Mouse (Mus musculus) central nervous system, embryonic 11.5 days (tissue): ENCODE data around the gene Synj1. TPM values are rescaled to one million over a fixed set of nuclear protein-coding genes. Genes with fewer than 3 reads are reported as not detected.

Source experiments
- polyA plus RNA-seq: library from polyadenylated mRNA; depleted of rRNA; stranded (reverse); fragments of >200 nt; gene quantifications from 2 replicates; pipeline ENCODE4 v1.2.3, GENCODE M21; 2012; rRNA removed

Gene Synj1
- 19.1 and 26.5 TPM in 2 replicates for polyA plus RNA-seq

GRCm38 (mm10) chr16:91011021-91011683, at the start of gene Synj1:
Gene Synj1, minus strand, starts transcription at chr16:91011308.

GRCm38 (mm10) chr16:91044270-91045182, 33.4 kb upstream of the Synj1 start, which contains the start of gene Paxbp1:
Gene Paxbp1, minus strand, starts transcription at chr16:91044543.

GRCm38 (mm10) chr16:90934687-90935328, 76.3 kb downstream of the Synj1 start, which contains the start of gene Cfap298:
Gene Cfap298, minus strand, starts transcription at chr16:90935114.

Other genes with a start within 250 kb of the Synj1 start
- gene Urb1, start 200.9 kb downstream of the Synj1 start, polyA plus RNA-seq, result 8.8 and 9.1 TPM in 2 replicates
- 0.79 and 1.2 TPM in 2 replicates for gene Eva1c, start 184.6 kb downstream of the Synj1 start, polyA plus RNA-seq
- 21.5 and 76.0 TPM in 2 replicates for gene Cfap298, start 76.2 kb downstream of the Synj1 start, polyA plus RNA-seq
- gene Paxbp1, start 33.2 kb upstream of the Synj1 start, polyA plus RNA-seq, result 149 and 168 TPM in 2 replicates
- gene 4932438H23Rik, start 83.8 kb upstream of the Synj1 start, polyA plus RNA-seq, result 0.10 and 0.20 TPM in 2 replicates
- 7.4 and 10.8 TPM in 2 replicates for gene Olig2, start 214.1 kb upstream of the Synj1 start, polyA plus RNA-seq